Mouse (Mus musculus) intestine, embryonic 15.5 days (tissue): Measurements from ENCODE around the gene Brip1. TPM values are rescaled to one million over a fixed set of nuclear protein-coding genes. Genes with fewer than 3 reads are reported as not detected.

Experiments used
- ATAC-seq: fragments of 200-750 bp; cut with Nextera tagmentation; 2 replicates; pipeline ENCODE4 v1.8.0; 2017; ENCODE audit warnings: moderate TSS enrichment, moderate library complexity
- H3K27ac ChIP-seq: fragments of 300-500 bp; sonication (generic); 2 replicates; pipeline ENCODE4 v1.5.1; 2015; ENCODE audit warnings: mild to moderate bottlenecking, inconsistent platforms
- H3K27me3 ChIP-seq: fragments of 300-500 bp; sonication (generic); replicated peaks from 2 replicates; pipeline ENCODE4 v1.6.1; 2015; ENCODE audit warnings: inconsistent platforms
- H3K36me3 ChIP-seq: fragments of 300-500 bp; sonication (generic); 2 replicates; pipeline ENCODE4 v1.6.1; 2015; ENCODE audit warnings: inconsistent platforms
- H3K4me1 ChIP-seq: fragments of 300-500 bp; sonication (generic); replicated peaks from 2 replicates; pipeline ENCODE4 v1.6.1; 2015; ENCODE audit warnings: inconsistent platforms
- H3K4me2 ChIP-seq: fragments of 300-500 bp; sonication (generic); replicated peaks from 2 replicates; pipeline ENCODE4 v1.6.1; 2015; ENCODE audit warnings: mild to moderate bottlenecking, inconsistent platforms
- H3K4me3 ChIP-seq: fragments of 300-500 bp; sonication (generic); replicated peaks from 2 replicates; pipeline ENCODE4 v1.5.1; 2015; ENCODE audit warnings: inconsistent platforms
- H3K9ac ChIP-seq: fragments of 300-500 bp; sonication (generic); 2 replicates; pipeline ENCODE4 v1.6.1; 2015; ENCODE audit warnings: inconsistent platforms
- H3K9me3 ChIP-seq: fragments of 300-500 bp; sonication (generic); 2 replicates; pipeline ENCODE4 v1.6.1; 2016; ENCODE audit warnings: inconsistent platforms
- WGBS: fragments of 180-500 bp; shearing (Covaris S2); methylation state at CpG from one replicate; pipeline ENCODE4 v1.1.7; 2015; 5-methylcytosine and 5-hydroxymethylcytosine counted together
- polyA plus RNA-seq: library from polyadenylated mRNA; unstranded; fragments of >200 nt; fragmentation: Nextera tagmentation; extraction: Ambion mirVana; gene quantifications from 2 replicates; pipeline ENCODE4 v1.2.1, GENCODE M21; 2015

Gene Brip1
- polyA plus RNA-seq, 1 experiment from 2014 or later = 10.2 TPM

DNA sequence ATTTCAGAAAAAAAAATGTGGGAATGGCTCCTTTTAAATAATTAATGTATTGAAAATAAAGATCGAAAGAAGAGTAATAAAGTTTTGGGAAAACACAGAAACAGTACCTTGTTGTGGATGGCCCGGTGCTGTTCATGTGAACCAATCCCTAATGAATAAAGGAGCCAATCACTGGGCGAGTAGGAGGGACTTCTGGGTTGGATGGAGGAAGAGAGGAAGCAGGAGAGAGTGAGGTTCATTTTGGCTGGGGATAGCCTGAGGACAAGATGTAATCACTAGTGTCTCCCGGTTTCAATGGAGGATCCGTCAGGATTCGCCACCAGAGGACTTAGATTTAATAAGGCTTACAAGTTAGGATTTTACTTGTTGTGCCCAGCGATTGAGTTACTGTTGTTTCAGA lies 145.2 kb downstream of the Brip1 start:
- ATAC-seq = no peak
- H3K36me3 ChIP-seq = no peaks in the 10 kb centered on the region
- H3K4me2 ChIP-seq = no peak overlapping the region
- no peaks in the 10 kb centered on the region for H3K27me3 ChIP-seq
- no peaks in the 10 kb centered on the region for H3K9me3 ChIP-seq
- 74% methylated on average over 7 of the region's 7 CpGs for WGBS
- no peak overlapping the region for H3K27ac ChIP-seq
- H3K4me1 ChIP-seq = no peaks in the 10 kb centered on the region
- H3K9ac ChIP-seq = no peak overlapping the region
- no peak overlapping the region for H3K4me3 ChIP-seq

DNA sequence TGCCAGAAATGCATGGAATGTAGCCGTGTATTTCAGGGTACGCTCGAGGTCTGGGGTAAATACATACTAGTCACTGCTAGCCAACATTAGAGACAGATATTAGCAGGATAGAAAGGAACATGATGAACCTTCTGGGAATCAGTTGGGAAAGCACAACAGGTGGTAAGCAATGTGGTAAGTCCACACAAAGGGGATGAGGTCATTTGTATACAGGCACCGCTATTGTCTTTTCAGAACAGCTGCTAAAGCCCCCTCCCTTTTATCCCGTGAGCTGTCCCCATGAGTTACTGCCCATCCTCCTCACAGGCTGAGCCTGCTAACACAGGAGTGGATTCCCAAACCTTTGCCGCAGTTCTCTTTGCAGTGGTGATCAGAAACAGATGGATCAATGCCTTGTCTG lies 149.6 kb downstream of the Brip1 start:
- H3K4me3 ChIP-seq = no peak overlapping the region
- H3K9me3 ChIP-seq = no peaks in the 10 kb centered on the region
- H3K4me1 ChIP-seq = no peaks in the 10 kb centered on the region
- no peak overlapping the region for H3K9ac ChIP-seq
- no peak for ATAC-seq
- H3K4me2 ChIP-seq = no peak overlapping the region
- H3K36me3 ChIP-seq = no peaks in the 10 kb centered on the region
- H3K27me3 ChIP-seq = no peaks in the 10 kb centered on the region
- no peak overlapping the region for H3K27ac ChIP-seq
- whole genome bisulfite sequencing = 27% methylated on average over 6 of the region's 6 CpGs

- Histone ChIP-seq H3K4me2 (no peak overlapping the region), H3K36me3 (no peaks in the 10 kb centered on the region), H3K27me3 (no peaks in the 10 kb centered on the region), H3K4me1 (no peaks in the 10 kb centered on the region), H3K9me3 (no peaks in the 10 kb centered on the region), H3K27ac (no peak overlapping the region), H3K4me3 (no peak overlapping the region), H3K9ac (no peak overlapping the region)
- no peak for ATAC-seq
- WGBS = 71% methylated on average over 8 of the region's 8 CpGs
Observed at GRCm38 (mm10) chr11:86050430-86051280, 150.3 kb downstream of the Brip1 start.

DNA sequence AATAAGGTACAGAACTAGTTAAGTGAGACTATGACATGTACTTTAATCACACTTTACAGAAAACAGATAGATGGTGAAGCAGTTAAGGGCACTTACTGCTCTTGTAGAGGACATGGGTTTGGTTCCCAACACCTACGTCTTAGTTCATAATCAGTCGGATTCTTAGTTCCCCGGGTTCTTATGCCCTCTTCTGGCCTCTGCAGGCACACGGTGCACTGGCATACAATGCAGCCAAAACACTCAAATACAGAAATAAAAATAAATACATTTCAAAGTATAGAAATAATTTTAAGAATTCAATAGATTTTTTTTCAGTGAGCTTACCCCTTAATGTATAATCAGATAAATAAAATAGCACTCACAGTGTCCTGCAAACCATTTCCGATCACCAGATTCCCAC lies 161.0 kb downstream of the Brip1 start:
- no peak for ATAC-seq
- Histone ChIP-seq H3K4me2 (no peak overlapping the region), H3K27ac (no peak overlapping the region), H3K27me3 (no peaks in the 10 kb centered on the region), H3K9me3 (no peaks in the 10 kb centered on the region), H3K9ac (no peak overlapping the region), H3K4me1 (no peaks in the 10 kb centered on the region), H3K36me3 (no peaks in the 10 kb centered on the region), H3K4me3 (no peak overlapping the region)
- 76% methylated on average over 5 of the region's 5 CpGs for WGBS

DNA sequence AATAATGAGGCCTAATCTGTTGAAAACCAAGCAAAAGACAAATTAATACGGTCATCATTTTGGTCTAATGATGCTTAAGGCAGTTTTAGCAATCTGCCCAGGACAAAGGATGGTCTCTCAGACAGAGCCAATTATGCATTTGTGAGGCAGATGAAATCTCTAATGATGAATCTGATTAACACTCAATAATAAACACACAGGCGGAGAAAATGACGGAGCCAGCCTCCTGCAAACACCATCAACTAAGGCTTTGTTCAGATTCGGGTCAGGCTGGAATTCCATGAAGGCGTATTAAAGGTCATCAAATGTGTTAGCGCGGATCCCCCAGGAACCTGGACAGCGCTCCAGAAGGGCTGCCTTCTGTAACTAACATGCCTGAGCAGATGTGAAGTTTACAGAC lies 161.6 kb downstream of the Brip1 start:
- ATAC-seq = no peak
- 78% methylated on average over 8 of the region's 8 CpGs for WGBS
- H3K27me3 ChIP-seq = no peaks in the 10 kb centered on the region

DNA sequence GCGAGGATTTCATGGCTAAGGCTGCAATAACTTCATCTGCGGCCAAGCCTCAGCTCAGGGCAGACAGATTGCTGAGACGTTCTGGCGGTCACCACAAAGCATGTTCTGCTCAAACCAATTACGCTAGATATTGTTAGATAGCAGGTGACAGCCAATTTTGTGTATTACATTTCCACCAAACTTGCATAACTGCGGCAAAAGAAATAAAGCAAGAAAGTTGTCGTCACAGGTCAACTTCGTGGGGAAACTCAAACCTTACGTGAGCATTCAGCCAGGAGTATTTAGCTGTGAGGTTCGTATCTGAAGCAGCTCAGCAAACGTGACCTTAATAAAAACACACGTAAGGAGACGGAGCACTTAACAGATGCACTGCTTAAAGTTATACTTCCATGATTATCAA lies 162.3 kb downstream of the Brip1 start:
- no peak for ATAC-seq
- Histone ChIP-seq H3K4me1 (no peaks in the 10 kb centered on the region), H3K36me3 (no peaks in the 10 kb centered on the region), H3K4me2 (no peak overlapping the region), H3K9me3 (no peaks in the 10 kb centered on the region), H3K4me3 (no peak overlapping the region), H3K9ac (no peak overlapping the region), H3K27me3 (no peaks in the 10 kb centered on the region), H3K27ac (no peak overlapping the region)
- WGBS = 67% methylated on average over 13 of the region's 13 CpGs

More for the DNA sequence above, 161.6 kb downstream of the Brip1 start:
- Histone ChIP-seq H3K9me3 (no peaks in the 10 kb centered on the region), H3K4me2 (no peak overlapping the region), H3K9ac (no peak overlapping the region), H3K4me3 (no peak overlapping the region), H3K36me3 (no peaks in the 10 kb centered on the region), H3K4me1 (no peaks in the 10 kb centered on the region), H3K27ac (no peak overlapping the region)

DNA sequence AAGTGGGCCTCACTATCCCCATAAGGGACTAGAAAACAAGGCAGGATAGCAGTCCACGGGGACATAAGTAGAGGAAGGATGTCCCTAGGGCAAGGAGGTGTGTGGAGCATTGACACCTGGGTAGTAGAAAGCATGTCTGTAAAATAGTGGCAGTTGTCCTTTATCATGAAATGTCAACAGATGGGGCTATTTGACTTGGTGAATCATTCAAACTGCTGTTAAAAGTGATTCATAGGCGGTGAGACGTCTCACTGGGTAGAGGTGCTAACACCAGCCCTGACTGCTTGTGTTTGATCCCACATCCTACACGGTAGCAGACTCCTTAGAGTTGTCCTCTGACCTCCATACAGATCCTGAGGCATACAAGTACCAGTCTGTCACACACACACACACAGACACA lies 168.1 kb downstream of the Brip1 start:
- H3K9me3 ChIP-seq = no peaks in the 10 kb centered on the region
- 41% methylated on average over 4 of the region's 4 CpGs for WGBS
- H3K4me3 ChIP-seq = no peak overlapping the region
- no peaks in the 10 kb centered on the region for H3K27me3 ChIP-seq
- H3K9ac ChIP-seq = no peak overlapping the region
- no peaks in the 10 kb centered on the region for H3K4me1 ChIP-seq
- no peak overlapping the region for H3K27ac ChIP-seq
- H3K36me3 ChIP-seq = no peaks in the 10 kb centered on the region
- no peak for ATAC-seq
- H3K4me2 ChIP-seq = no peak overlapping the region

GRCm38 (mm10) chr11:86028034-86028433 lies 173.0 kb downstream of the Brip1 start:
- Histone ChIP-seq H3K27ac (no peak overlapping the region), H3K4me1 (0 out of 2 replicates have a peak, but pooled peaks cover 2% of the 10 kb centered on the region), H3K9ac (no peak overlapping the region), H3K4me3 (no peak overlapping the region), H3K27me3 (no peaks in the 10 kb centered on the region), H3K9me3 (no peaks in the 10 kb centered on the region), H3K36me3 (no peaks in the 10 kb centered on the region), H3K4me2 (no peak overlapping the region)
- 34% methylated on average over 5 of the region's 5 CpGs for WGBS
- no peak for ATAC-seq

DNA sequence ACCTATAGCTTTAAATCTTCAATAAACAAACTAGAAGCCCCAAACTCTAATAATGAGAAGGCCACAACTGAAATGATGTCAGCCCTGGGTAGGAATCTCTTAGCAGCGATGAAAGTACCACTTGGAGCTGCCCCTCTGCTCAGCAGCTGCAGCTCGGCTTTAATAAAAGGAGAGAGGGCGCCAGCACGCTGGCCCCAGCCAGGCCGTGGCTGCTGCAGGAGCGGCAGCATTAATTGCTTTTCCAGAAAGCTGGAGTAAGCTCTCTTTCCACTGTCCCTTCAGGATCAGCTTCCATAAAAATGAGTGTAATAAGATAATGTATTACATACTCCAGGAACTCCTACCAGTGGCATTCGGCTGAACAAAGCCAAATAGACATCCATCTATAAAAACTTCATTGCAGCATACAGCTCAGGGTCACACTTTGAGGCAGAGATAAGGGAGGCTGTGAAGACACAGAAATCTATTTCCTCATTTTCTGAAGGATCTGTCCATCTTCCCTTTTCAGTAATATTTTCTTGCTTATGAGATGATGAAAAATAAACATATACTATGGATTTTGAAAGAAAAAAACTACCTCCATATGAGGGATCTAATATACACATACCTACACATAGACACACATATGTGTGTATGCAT lies 174.3 kb downstream of the Brip1 start:
- Histone ChIP-seq H3K9ac (no peak overlapping the region), H3K4me2 (no peak overlapping the region), H3K4me3 (no peak overlapping the region), H3K36me3 (no peaks in the 10 kb centered on the region), H3K9me3 (no peaks in the 10 kb centered on the region), H3K27me3 (no peaks in the 10 kb centered on the region), H3K4me1 (0 out of 2 replicates have a peak, but pooled peaks cover 2% of the 10 kb centered on the region), H3K27ac (no peak overlapping the region)
- no peak for ATAC-seq
- WGBS = 21% methylated on average over 7 of the region's 7 CpGs

GRCm38 (mm10) chr11:86022439-86022838 lies 178.6 kb downstream of the Brip1 start:
- no peaks in the 10 kb centered on the region for H3K36me3 ChIP-seq
- H3K9me3 ChIP-seq = no peaks in the 10 kb centered on the region
- no peak overlapping the region for H3K27ac ChIP-seq
- no peak overlapping the region for H3K9ac ChIP-seq
- peak; percentile 53 for ATAC-seq
- H3K4me3 ChIP-seq = no peak overlapping the region
- WGBS = 37% methylated on average over 4 of the region's 4 CpGs
- no peaks in the 10 kb centered on the region for H3K27me3 ChIP-seq
- H3K4me2 ChIP-seq = no peak overlapping the region
- 0 out of 2 replicates have a peak, but pooled peaks cover 2% of the 10 kb centered on the region for H3K4me1 ChIP-seq

DNA sequence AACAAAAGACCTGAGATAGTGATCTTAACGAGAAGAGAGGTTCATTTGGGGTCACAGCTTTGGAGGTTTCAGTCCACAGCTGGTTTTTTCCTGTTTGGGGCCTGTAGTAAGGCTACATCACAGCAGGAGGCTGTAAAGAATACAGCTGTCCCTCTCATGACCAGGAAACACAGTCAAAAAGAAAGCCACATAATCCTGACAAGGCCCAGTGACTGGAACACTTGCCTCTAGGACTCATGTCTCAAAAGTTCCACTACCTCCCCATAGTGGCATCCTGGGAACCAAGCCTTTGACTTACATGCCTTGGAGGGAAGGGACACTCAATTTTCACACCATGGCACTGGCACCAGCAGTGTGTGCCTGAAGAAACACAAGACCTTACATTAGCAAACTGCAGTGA lies 181.0 kb downstream of the Brip1 start:
- no peaks in the 10 kb centered on the region for H3K4me1 ChIP-seq
- ATAC-seq = no peak
- no peak overlapping the region for H3K4me2 ChIP-seq

GRCm38 (mm10) chr11:86016242-86016641 lies 184.8 kb downstream of the Brip1 start:
- no peak for ATAC-seq

More for the DNA sequence above, 181.0 kb downstream of the Brip1 start:
- 62% methylated on average over 1 of the region's 1 CpGs for WGBS
- Histone ChIP-seq H3K9ac (no peak overlapping the region), H3K9me3 (no peaks in the 10 kb centered on the region), H3K27ac (no peak overlapping the region), H3K27me3 (no peaks in the 10 kb centered on the region), H3K4me3 (no peak overlapping the region), H3K36me3 (no peaks in the 10 kb centered on the region)

GRCm38 (mm10) chr11:86013087-86013486 lies 187.9 kb downstream of the Brip1 start:
- no peaks in the 10 kb centered on the region for H3K4me1 ChIP-seq
- ATAC-seq = no peak
- 62% methylated on average over 2 of the region's 2 CpGs for WGBS

More at GRCm38 (mm10) chr11:86016242-86016641, 184.8 kb downstream of the Brip1 start:
- H3K4me3 ChIP-seq = no peak overlapping the region
- H3K4me1 ChIP-seq = no peaks in the 10 kb centered on the region
- H3K27ac ChIP-seq = no peak overlapping the region
- H3K27me3 ChIP-seq = no peaks in the 10 kb centered on the region
- no peak overlapping the region for H3K9ac ChIP-seq
- 57% methylated on average over 11 of the region's 11 CpGs for WGBS
- H3K36me3 ChIP-seq = no peaks in the 10 kb centered on the region
- no peak overlapping the region for H3K4me2 ChIP-seq
- H3K9me3 ChIP-seq = no peaks in the 10 kb centered on the region

More at GRCm38 (mm10) chr11:86013087-86013486, 187.9 kb downstream of the Brip1 start:
- H3K4me3 ChIP-seq = no peak overlapping the region
- H3K27ac ChIP-seq = no peak overlapping the region
- H3K4me2 ChIP-seq = no peak overlapping the region
- no peak overlapping the region for H3K9ac ChIP-seq
- no peaks in the 10 kb centered on the region for H3K27me3 ChIP-seq
- H3K36me3 ChIP-seq = no peaks in the 10 kb centered on the region
- no peaks in the 10 kb centered on the region for H3K9me3 ChIP-seq
